Mouse (Mus musculus) forebrain, postnatal 0 days (tissue): ENCODE results near the gene Shld2. TPM values are rescaled to one million over a fixed set of nuclear protein-coding genes. Genes with fewer than 3 reads are reported as not detected.

Source experiments
- ATAC-seq: fragments of 200-750 bp; cut with Nextera tagmentation; 2 replicates; pipeline ENCODE4 v1.8.0; 2017; ENCODE audit warnings: mild to moderate bottlenecking, moderate library complexity
- DNase-seq: peaks from one replicate; pipeline ENCODE4 v3.0.0-alpha.2; 2015
- H3K27ac ChIP-seq: fragments of 300-500 bp; sonication (generic); 2 replicates; pipeline ENCODE4 v1.5.1; 2014; ENCODE audit warnings: low read depth, mild to moderate bottlenecking, antibody characterized with exemption, low read length, moderate library complexity, mixed read lengths
- H3K27me3 ChIP-seq: fragments of 300-500 bp; sonication (generic); 2 replicates; pipeline ENCODE4 v1.6.1; 2014; ENCODE audit warnings: mild to moderate bottlenecking, low read length, mixed read lengths; ENCODE audit not compliant: insufficient read depth
- H3K36me3 ChIP-seq: fragments of 300-500 bp; sonication (generic); 2 replicates; pipeline ENCODE4 v1.6.1; 2014; ENCODE audit warnings: mild to moderate bottlenecking, moderate library complexity; ENCODE audit not compliant: insufficient read depth
- H3K4me1 ChIP-seq: fragments of 300-500 bp; sonication (generic); 2 replicates; pipeline ENCODE4 v1.6.1; 2014; ENCODE audit warnings: antibody characterized with exemption; ENCODE audit not compliant: insufficient read depth
- H3K4me2 ChIP-seq: fragments of 300-500 bp; sonication (generic); 2 replicates; pipeline ENCODE4 v1.6.1; 2014; ENCODE audit warnings: low read depth, mild to moderate bottlenecking, moderate library complexity
- H3K4me3 ChIP-seq: fragments of 300-500 bp; sonication (generic); 2 replicates; pipeline ENCODE4 v1.5.1; 2014; ENCODE audit warnings: low read depth, low read length, mixed read lengths
- H3K9ac ChIP-seq: fragments of 300-500 bp; sonication (generic); 2 replicates; pipeline ENCODE4 v1.6.1; 2014; ENCODE audit warnings: mild to moderate bottlenecking
- H3K9me3 ChIP-seq: fragments of 300-500 bp; sonication (generic); 2 replicates; pipeline ENCODE4 v1.6.1; 2016; ENCODE audit warnings: low read length
- CTCF ChIP-seq: sonication (generic); IDR thresholded peaks from 2 replicates; pipeline ENCODE4 v1.5.1; 2016; ENCODE audit warnings: antibody characterized with exemption, control low read depth, low read depth
- WGBS: fragments of 180-500 bp; shearing (Covaris S2); extraction: QIAGEN DNeasy Blood & Tissue Kit; methylation state at CpG from one replicate; pipeline ENCODE4 v1.1.7; 2014; 5-methylcytosine and 5-hydroxymethylcytosine counted together
- polyA plus RNA-seq: library from polyadenylated mRNA; unstranded; fragments of >200 nt; fragmentation: Nextera tagmentation; extraction: Ambion mirVana; gene quantifications from 2 replicates; pipeline ENCODE4 v1.2.1, GENCODE M21; 2015
- total RNA-seq: library from RNA; depleted of rRNA; stranded (reverse); fragments of >200 nt; gene quantifications from 2 replicates; pipeline ENCODE4 v1.2.3, GENCODE M21; 2014

Gene Shld2
- total and polyA plus RNA-seq, 2 experiments from 2014 or later = 7.6 to 22.0 TPM

DNA sequence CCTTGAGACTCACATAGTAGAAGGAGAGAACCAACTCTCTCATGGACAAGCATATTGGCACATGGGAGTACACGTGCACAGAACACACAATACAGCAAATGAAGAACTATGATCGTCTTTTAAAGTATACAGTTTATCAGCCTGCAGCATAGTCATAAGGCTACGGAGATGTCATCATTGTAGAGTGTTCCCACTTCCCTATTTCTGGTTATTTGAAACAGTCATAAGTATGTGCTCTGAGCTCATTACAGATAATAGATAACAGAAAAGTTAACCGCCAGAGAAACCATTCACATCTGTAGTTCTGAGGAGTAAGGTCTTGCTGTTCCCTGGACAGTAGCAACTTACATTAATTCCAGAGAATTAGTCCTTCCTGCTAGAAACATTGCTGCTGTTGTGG, 32.8 kb upstream of the Shld2 start:
- Histone ChIP-seq H3K4me2 (no peak overlapping the region), H3K36me3 (peaks cover 36% of the 10 kb centered on the region), H3K27ac (no peak overlapping the region), H3K9me3 (no peaks in the 10 kb centered on the region), H3K27me3 (no peaks in the 10 kb centered on the region), H3K4me1 (no peaks in the 10 kb centered on the region), H3K9ac (no peak overlapping the region), H3K4me3 (no peak overlapping the region)
- ATAC-seq (no peak), DNase-seq (no peak)
- 94% methylated on average over 4 of the region's 4 CpGs for WGBS
- no peak for TF ChIP-seq CTCF

DNA sequence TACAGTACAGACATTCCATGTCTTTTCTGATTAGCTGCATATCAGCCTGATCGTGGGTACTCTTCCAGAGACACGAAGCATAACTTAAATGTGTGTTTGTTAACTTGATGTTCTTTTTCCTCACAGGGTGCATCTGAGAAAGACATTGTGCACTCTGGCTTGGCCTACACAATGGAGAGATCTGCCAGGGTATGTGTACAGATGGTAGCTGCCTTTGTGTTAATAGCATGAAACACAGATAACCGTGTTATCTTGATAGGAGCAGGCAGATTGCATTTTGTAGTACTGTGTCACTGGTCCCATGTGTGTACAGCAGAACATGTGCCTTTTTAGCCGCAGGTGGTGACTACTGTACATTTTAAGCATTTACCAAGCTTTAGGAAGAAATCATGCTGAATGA, 31.7 kb upstream of the Shld2 start:
- Histone ChIP-seq H3K27me3 (no peaks in the 10 kb centered on the region), H3K4me1 (no peaks in the 10 kb centered on the region), H3K4me3 (no peak overlapping the region), H3K9ac (no peak overlapping the region), H3K36me3 (peaks cover 46% of the 10 kb centered on the region), H3K9me3 (no peaks in the 10 kb centered on the region), H3K27ac (no peak overlapping the region), H3K4me2 (no peak overlapping the region)
- TF ChIP-seq CTCF = no peak
- ATAC-seq (no peak), DNase-seq (no peak)
- 86% methylated on average over 4 of the region's 4 CpGs for whole genome bisulfite sequencing

DNA sequence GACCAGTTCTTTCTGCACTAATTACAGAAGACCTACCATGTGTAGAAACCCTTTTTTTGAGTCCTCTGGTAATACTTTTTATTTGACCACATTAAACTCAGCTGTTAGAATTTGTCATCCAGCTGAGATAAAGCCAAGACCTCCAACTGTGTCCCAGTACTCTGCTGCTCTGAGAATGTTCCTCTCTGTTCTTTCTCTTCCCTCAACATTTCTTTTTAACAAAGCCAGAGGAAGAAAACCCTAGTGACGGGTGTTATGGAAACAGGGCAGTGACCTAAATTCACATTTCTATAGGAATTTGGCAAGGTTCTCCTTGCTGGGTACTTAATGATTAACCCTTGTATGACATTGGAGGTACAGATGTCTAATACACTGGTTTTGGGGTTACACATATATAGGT, 29.2 kb upstream of the Shld2 start:
- peak; percentile 18 for DNase-seq
- Histone ChIP-seq H3K9ac (no peak overlapping the region), H3K27me3 (no peaks in the 10 kb centered on the region), H3K4me3 (no peak overlapping the region), H3K9me3 (no peaks in the 10 kb centered on the region), H3K36me3 (peaks cover 69% of the 10 kb centered on the region), H3K4me1 (no peaks in the 10 kb centered on the region), H3K27ac (no peak overlapping the region), H3K4me2 (no peak overlapping the region)
- TF ChIP-seq CTCF = no peak
- ATAC-seq = peak; percentile 38; the same call in 1 of the 2 replicates
- WGBS = 23% methylated on average over 1 of the region's 1 CpGs

DNA sequence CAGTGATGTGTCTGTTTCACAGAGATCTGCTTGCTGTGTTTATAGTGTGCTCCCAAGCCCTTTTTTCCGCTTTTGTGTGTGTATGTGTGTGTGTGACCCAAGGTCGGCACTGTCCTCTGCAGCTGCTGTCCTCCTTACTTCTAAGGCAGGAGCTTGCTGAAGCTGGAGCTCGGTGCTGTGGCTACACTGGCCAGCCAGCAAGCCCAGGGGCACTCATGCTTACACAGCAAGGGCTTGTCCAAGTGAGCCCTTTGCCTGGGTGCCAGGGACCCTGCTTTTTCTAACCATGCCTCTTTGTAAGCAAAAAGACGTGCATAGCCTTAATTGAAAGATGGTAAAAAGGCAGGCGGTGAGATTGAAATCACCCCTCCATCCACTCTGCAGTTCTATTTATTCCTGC, 22.2 kb upstream of the Shld2 start:
- Histone ChIP-seq H3K4me2 (no peak overlapping the region), H3K4me1 (no peaks in the 10 kb centered on the region), H3K27ac (peak overlapping the region; percentile 59; the same call in 1 of the 2 replicates), H3K4me3 (no peak overlapping the region), H3K36me3 (peaks cover 63% of the 10 kb centered on the region), H3K9me3 (no peaks in the 10 kb centered on the region), H3K9ac (no peak overlapping the region), H3K27me3 (no peaks in the 10 kb centered on the region)
- TF ChIP-seq CTCF = no peak
- 41% methylated on average over 5 of the region's 5 CpGs for WGBS
- DNase-seq (peak; percentile 61), ATAC-seq (peak; percentile 90)

DNA sequence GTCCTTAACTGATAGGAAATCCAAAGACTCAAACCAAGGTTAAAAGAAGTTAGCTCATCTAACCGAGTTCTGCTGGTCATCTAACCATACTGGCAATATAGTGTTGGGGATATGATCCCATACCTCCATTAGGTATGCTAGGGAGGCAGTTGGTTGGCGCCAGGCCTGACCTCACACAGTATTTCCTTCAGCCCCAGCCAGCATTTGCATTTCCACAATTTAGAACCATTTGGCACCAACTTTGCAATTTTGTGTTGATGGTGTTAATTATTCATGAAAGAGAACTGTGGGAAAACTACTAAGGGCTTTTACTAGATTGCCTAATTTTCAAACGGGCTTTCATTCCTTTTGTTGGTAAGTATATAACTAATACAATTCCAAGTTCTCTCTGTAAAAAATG, 21.6 kb upstream of the Shld2 start:
- no peak overlapping the region for H3K9ac ChIP-seq
- no peak overlapping the region for H3K4me3 ChIP-seq
- no peak overlapping the region for H3K4me2 ChIP-seq
- no peaks in the 10 kb centered on the region for H3K27me3 ChIP-seq
- DNase-seq (peak; percentile 57), ATAC-seq (peak; percentile 50)
- TF ChIP-seq CTCF = no peak
- 35% methylated on average over 3 of the region's 3 CpGs for whole genome bisulfite sequencing
- 0 out of 2 replicates have a peak overlapping the region, but pooled peaks have one; percentile 35 for H3K27ac ChIP-seq
- no peaks in the 10 kb centered on the region for H3K9me3 ChIP-seq
- no peaks in the 10 kb centered on the region for H3K4me1 ChIP-seq
- H3K36me3 ChIP-seq = peaks cover 62% of the 10 kb centered on the region

DNA sequence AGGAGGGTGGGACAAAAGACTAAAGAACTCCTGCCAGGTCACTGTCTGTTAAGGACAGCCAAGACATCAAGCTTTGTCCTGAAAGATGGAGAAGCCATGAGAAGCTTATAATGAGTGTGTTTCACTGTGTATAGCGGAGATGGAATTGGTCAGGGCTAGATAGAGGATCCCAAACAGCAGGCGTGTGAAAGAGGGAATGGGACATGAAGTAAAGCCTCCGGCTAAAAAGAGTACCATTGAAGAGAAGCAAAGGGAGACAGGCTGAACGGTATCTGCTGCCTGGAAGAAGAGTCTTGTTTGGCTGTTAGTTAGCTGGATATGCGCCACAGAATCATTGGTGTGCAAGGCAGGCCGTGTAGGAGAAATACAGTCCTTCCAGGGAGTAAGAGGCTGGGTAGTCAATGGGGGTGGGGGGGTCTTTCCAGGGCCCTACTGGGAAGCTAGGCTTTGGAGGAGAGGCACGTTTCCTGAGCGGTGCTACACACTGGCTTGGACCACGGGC, 20.4 kb upstream of the Shld2 start:
- ATAC-seq (peak; percentile 55), DNase-seq (peak; percentile 55)
- H3K9ac ChIP-seq = no peak overlapping the region
- no peak overlapping the region for H3K4me2 ChIP-seq
- peak overlapping the region; percentile 15; the same call in 1 of the 2 replicates for H3K27ac ChIP-seq
- H3K27me3 ChIP-seq = no peaks in the 10 kb centered on the region
- H3K36me3 ChIP-seq = peaks cover 60% of the 10 kb centered on the region
- H3K4me1 ChIP-seq = no peaks in the 10 kb centered on the region
- no peaks in the 10 kb centered on the region for H3K9me3 ChIP-seq
- WGBS = 50% methylated on average over 9 of the region's 9 CpGs
- TF ChIP-seq CTCF = no peak
- no peak overlapping the region for H3K4me3 ChIP-seq

DNA sequence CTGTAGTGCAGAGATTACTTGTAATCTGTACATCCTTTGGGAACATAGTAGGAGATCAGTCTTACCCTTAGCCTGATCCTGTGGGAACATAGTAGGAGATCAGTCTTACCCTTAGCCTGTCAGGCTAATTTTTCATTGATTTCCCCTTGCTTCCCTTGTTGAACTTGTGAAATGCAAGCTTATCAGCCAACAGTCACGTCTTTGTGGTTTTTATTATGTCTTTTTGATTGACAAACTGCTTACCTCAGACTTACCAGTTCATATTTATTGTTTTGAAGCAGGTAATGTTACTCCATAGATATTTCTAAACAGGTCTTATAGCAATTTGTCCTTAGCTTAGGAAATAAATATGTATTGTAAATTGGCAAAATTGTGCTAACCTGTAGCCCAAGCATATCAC, 17.3 kb upstream of the Shld2 start:
- Histone ChIP-seq H3K27ac (no peak overlapping the region), H3K4me2 (no peak overlapping the region), H3K9ac (no peak overlapping the region), H3K4me1 (no peaks in the 10 kb centered on the region), H3K4me3 (no peak overlapping the region), H3K27me3 (no peaks in the 10 kb centered on the region), H3K36me3 (peaks cover 54% of the 10 kb centered on the region), H3K9me3 (no peaks in the 10 kb centered on the region)
- no peak for ATAC-seq
- TF ChIP-seq CTCF = no peak
- WGBS = 87% methylated on average over 1 of the region's 1 CpGs
- DNase-seq = no peak
